Mouse (Mus musculus): ENCODE measurements around the gene Psd.
A peak's percentile ranks its signal among the peaks of the same experiment; 100 is the strongest.

The Psd gene

GRCm38 (mm10) chr19:46321101-46321943 lies 5.6 kb downstream of the Psd start:
- peak in 1 of 2 experiments; percentile 57 for DNase-seq (ENCODE audit: low spot score in 2 of 2)

GRCm38 (mm10) chr19:46320076-46320785 lies 6.7 kb downstream of the Psd start:
- DNase-seq (ENCODE audit: low spot score in 2 of 2) = peak; percentile 11 to 60

GRCm38 (mm10) chr19:46318586-46319378 lies 8.2 kb downstream of the Psd start:
- peak; percentile 34 to 70 for DNase-seq (ENCODE audit: low spot score in 2 of 2)

GRCm38 (mm10) chr19:46318031-46318471 lies 8.9 kb downstream of the Psd start:
- DNase-seq (ENCODE audit: low spot score in 2 of 2) = peak; percentile 12 to 68

- peak in 1 of 2 experiments; percentile 62 for DNase-seq (ENCODE audit: low spot score in 2 of 2)
Measured at GRCm38 (mm10) chr19:46317546-46317885, 9.4 kb downstream of the Psd start.

- peak in 1 of 2 experiments; percentile 66 for DNase-seq (ENCODE audit: low spot score in 2 of 2)
Measured at GRCm38 (mm10) chr19:46316846-46317545, 10.0 kb downstream of the Psd start.

DNA sequence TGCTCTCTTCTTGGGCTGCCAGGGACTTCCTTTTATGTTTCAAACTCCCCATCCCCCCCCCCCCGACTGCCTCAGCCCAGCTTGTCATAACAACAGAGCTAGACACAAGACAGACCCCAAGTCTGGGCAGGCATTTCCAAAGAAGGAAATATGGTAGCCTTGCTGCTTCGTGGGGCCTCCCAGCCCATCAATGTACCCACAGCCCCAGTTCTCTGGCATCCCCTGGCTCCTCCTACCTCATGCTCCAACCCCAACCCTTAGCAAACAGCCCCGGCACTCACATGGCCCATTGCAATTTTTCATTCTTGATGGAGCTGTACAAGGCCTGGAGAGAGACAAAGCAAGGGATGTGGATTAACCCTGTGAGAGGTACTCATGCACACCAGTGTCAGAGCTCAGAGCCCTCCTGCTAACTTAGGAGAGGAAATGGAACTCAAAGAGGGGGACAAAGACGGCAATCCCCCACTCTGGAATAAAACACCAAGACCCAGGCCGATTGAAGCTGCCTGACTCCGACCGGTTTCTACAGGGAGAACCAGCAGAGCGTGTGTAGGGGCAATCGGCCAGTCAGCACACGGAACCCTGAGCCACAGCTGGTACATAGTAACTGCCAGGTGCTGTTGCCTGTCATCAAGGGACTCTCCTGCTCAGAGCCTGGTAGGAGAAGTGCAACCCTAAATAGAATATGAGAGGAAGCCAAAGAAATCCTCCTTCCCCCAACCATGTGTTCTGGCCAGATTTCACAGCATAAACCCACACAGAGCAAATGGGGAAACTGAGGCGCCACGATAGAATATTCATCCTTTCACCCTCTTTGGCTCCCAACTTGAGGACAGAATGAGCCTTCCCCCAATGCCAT lies 11.0 kb downstream of the Psd start:
- peak; percentile 29 to 64 for DNase-seq (ENCODE audit: low spot score in 2 of 2)

- peak; percentile 71 to 76 for DNase-seq (ENCODE audit: low spot score in 2 of 2)
Measured at GRCm38 (mm10) chr19:46314872-46315742, 11.8 kb downstream of the Psd start.

- peak; percentile 70 to 86 for DNase-seq (ENCODE audit: low spot score in 2 of 2)
Measured at GRCm38 (mm10) chr19:46314151-46314601, 12.8 kb downstream of the Psd start.

- DNase-seq (ENCODE audit: low spot score in 2 of 2) = no peak
Measured at GRCm38 (mm10) chr19:46313591-46313990, 13.4 kb downstream of the Psd start.

GRCm38 (mm10) chr19:46313116-46313515 lies 13.8 kb downstream of the Psd start:
- peak in 1 of 2 experiments; percentile 61 for DNase-seq (ENCODE audit: low spot score in 2 of 2)

DNA sequence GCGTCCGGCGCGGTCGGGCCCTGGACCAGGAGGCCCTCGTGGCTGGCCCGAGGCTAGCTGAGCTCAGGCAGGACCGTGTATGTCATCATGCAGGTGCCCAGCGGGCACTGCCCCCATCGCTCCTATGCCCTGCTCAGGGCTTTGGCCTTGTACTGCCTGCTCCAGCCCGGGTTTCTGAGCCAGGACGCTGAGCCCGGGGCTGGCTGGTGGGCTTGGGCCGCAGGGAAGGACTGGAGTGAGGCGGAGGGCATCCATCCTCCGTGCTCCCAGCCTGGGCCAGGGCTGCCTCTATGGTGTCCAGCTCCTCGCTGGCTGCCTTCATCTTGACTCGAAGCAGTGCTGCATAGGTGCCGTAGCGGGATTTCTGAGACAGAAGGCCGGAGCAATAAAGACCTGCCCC lies 14.4 kb downstream of the Psd start:
- peak in 1 of 2 experiments; percentile 65 for DNase-seq (ENCODE audit: low spot score in 2 of 2)

DNA sequence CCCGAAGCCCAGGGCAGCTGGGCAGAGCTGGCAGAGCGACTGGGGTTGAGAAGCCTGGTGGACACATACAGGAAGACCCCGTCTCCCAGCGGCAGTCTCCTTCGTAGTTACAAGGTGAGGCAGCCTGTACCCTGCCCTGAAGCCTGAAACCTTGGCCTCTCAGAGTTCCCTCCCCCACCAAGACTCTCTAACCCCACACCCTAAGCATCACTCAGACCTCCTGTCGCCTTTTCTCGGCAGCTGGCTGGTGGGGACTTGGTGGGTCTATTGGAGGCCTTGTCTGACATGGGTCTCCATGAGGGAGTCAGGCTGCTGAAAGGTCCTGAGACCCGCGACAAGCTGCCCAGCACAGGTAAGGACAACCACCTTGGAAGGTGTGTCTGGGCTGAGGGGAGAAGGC lies 15.6 kb downstream of the Psd start:
- DNase-seq (ENCODE audit: low spot score in 2 of 2) = peak in 1 of 2 experiments; percentile 62

DNA sequence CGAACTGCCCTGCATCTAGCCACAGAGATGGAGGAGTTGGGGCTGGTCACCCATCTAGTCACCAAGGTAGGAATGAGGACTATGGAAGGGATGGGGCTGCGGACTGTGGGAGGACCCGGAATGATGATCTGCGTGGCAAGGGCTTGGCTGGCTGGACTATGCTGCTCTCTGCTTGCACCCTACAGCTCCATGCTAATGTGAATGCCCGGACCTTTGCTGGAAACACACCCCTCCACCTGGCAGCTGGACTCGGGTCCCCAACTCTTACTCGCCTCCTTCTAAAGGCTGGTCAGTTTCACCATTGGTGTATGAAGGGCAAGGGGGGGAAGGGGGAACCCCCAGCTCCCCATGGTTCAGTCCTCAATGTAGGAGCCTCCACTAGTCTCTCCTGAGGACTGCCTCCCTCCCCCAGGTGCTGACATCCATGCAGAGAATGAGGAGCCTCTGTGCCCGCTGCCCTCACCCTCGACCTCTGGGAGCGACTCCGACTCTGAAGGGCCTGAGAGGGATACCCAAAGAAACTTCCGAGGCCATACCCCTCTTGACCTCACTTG lies 16.6 kb downstream of the Psd start:
- peak in 1 of 2 experiments; percentile 61 for DNase-seq (ENCODE audit: low spot score in 2 of 2)

DNA sequence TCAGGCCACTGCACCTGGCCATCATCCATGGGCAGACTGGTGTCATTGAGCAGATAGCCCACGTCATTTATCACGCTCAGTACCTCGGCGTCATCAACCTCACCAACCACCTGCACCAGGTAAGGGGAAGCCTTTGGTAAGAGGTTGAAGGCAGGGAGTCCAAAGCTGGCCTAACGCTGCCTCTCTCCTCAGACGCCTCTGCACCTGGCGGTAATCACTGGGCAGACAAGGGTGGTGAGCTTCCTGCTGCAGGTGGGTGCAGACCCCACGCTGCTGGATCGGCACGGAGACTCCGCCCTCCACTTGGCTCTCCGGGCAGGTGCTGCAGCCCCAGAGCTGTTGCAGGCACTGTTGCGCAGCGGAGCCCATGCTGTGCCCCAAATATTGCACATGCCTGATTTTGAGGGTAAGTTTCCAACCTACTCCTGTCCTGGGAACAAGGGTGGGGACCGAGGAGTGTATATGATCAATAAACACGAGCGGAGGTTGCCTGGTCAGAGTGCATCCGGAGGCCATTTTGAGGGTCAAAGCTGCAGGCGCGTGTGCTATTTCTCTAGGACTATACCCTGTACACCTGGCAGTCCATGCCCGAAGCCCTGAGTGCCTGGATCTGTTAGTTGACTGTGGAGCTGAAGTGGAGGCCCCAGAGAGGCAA lies 17.2 kb downstream of the Psd start:
- peak; percentile 14 to 66 for DNase-seq (ENCODE audit: low spot score in 2 of 2)

DNA sequence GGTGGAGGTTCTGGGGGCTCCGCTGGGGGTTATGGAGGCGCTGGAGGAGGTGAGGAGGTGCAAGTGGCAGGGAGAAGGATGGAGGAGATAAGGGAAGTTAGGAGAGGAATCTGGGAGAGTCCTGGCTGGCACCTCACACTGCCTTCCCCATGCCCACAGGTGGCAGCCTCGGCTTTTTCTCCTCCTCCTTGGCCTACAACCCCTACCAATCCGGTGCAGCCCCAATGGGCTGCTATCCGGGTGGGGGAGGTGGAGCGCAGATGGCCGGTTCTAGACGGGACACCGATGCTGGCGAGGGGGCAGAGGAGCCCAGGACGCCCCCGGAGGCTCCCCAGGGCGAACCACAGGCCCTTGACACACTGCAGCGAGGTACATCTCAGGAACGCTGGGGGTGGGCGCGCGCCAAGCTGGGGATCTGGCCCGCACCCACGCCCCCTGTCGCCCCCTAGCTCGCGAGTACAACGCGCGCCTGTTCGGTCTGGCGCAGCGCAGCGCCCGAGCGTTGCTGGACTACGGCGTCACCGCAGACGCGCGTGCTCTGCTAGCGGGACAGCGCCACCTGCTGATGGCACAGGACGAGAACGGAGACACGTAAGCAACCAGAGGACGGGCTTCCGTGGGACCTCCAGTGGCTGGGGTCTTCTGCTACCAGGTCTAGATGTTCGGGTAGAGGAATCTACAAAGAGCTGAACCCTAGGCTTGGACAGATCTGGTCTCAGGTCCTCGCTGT lies 18.1 kb downstream of the Psd start:
- peak; percentile 86 to 97 for DNase-seq (ENCODE audit: low spot score in 2 of 2)

GRCm38 (mm10) chr19:46308303-46308702 lies 18.7 kb downstream of the Psd start:
- peak; percentile 11 to 66 for DNase-seq (ENCODE audit: low spot score in 2 of 2)

GRCm38 (mm10) chr19:46307781-46308180 lies 19.2 kb downstream of the Psd start:
- peak in 1 of 2 experiments; percentile 62 for DNase-seq (ENCODE audit: low spot score in 2 of 2)

Data from spleen, postnatal 4 days (tissue).